Mouse (Mus musculus) kidney, adult 2 months (tissue): ENCODE results near the gene Slc17a5.

Experiments
- CTCF ChIP-seq: fragments of 200-500 bp; conservative IDR thresholded peaks from 2 replicates; pipeline ENCODE4 v1.5.1; 2011; ENCODE audit warnings: low read depth, mild to moderate bottlenecking, control low read depth, low read length, moderate library complexity, mixed read lengths; ENCODE audit not compliant: insufficient read depth, insufficient read length
- POLR2A ChIP-seq: fragments of 200-500 bp; IDR thresholded peaks from one replicate; pipeline ENCODE4 v1.6.1; 2011; ENCODE audit warnings: low read depth, low read length, control low read depth

DNA sequence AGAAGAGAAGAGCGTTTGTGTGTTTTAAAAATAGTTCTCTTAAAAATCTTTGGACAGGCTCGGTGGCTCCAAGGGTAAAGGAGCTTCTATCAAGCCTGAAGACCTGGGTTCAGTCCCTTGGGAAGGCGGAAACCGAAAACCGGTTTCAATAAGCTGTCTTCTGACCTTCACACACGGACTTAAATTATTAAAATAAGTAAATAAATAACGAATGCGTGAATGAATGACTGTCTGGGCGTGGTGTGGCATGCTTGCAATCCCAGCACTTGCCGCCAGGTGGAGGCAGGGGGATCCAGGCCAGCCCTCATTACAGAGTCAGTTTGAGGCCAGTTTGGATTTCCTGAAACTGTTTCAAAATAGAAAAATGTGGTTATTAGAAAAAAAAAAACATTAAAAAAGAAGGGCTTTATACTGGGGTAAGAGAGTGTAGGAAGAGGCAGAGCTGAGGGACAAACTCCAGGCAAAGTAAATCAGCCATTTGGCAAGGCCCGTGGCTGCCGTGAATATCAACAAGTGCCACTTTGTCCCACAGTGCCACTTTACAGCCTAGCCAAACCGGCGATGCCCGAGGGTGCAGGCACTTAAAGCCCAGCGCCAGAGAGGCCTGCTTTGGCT lies 60.0 kb downstream of the Slc17a5 start:
- TF ChIP-seq CTCF: peak; percentile 90
- TF ChIP-seq POLR2A: no peak
